Mouse (Mus musculus): ENCODE data around the gene Uaca. TPM values are rescaled to one million over a fixed set of nuclear protein-coding genes. Genes with fewer than 3 reads are reported as not detected.
"Not testable (repeated sequence)": the region's sequence is repeated elsewhere in the genome, so short reads cannot be mapped to it uniquely, and the experiment has no call there.

Uaca gene
- total RNA-seq, 2 experiments from 2014 or later, result 8.6 to 8.9 TPM

GRCm38 (mm10) chr9:60796076-60796475 lies 1.7 kb downstream of the Uaca start:
- DNase-seq (ENCODE audit: extremely low spot score in 1 of 2, low spot score in 2 of 2), result peak in 1 of 2 experiments; percentile 23
- intact Hi-C loops (cut with DNase I), result no loop called here
- H3K4me3 ChIP-seq, result no peak overlapping the region

GRCm38 (mm10) chr9:60797126-60797525 lies 2.8 kb downstream of the Uaca start:
- DNase-seq (ENCODE audit: extremely low spot score in 1 of 2, low spot score in 2 of 2), result no peak
- no peak for TF ChIP-seq CTCF (IDR thresholded peaks at IDR 0.05)
- no peak overlapping the region for H3K27ac ChIP-seq
- H3K4me3 ChIP-seq, result no peak overlapping the region
- intact Hi-C loops (cut with DNase I), result no loop called here

More at GRCm38 (mm10) chr9:60796076-60796475, 1.7 kb downstream of the Uaca start:
- no peak for TF ChIP-seq CTCF (IDR thresholded peaks at IDR 0.05)
- H3K27ac ChIP-seq, result no peak overlapping the region

GRCm38 (mm10) chr9:60799061-60799460 lies 4.7 kb downstream of the Uaca start:
- no peak for TF ChIP-seq CTCF (IDR thresholded peaks at IDR 0.05)
- no peak overlapping the region for H3K4me3 ChIP-seq
- intact Hi-C loops (cut with DNase I), result no loop called here
- H3K27ac ChIP-seq, result no peak overlapping the region
- no peak for DNase-seq (ENCODE audit: extremely low spot score in 1 of 2, low spot score in 2 of 2)

- DNase-seq (ENCODE audit: extremely low spot score in 1 of 2, low spot score in 2 of 2), result no peak
- Histone ChIP-seq H3K4me3 (no peak overlapping the region), H3K27ac (no peak overlapping the region)
- no peak for TF ChIP-seq CTCF (IDR thresholded peaks at IDR 0.05)
- intact Hi-C loops (cut with DNase I), result no loop called here
These were observed 6.5 kb downstream of the Uaca start for GRCm38 (mm10) chr9:60800663-60801382.

GRCm38 (mm10) chr9:60801746-60802145 lies 7.4 kb downstream of the Uaca start:
- H3K4me3 ChIP-seq, result no peak overlapping the region
- no peak for TF ChIP-seq CTCF (IDR thresholded peaks at IDR 0.05)
- DNase-seq (ENCODE audit: extremely low spot score in 1 of 2, low spot score in 2 of 2), result no peak
- H3K27ac ChIP-seq, result no peak overlapping the region
- intact Hi-C loops (cut with DNase I), result no loop called here

GRCm38 (mm10) chr9:60802341-60802740 lies 8.0 kb downstream of the Uaca start:
- intact Hi-C loops (cut with DNase I), result no loop called here
- Histone ChIP-seq H3K4me3 (no peak overlapping the region), H3K27ac (no peak overlapping the region)
- TF ChIP-seq CTCF (IDR thresholded peaks at IDR 0.05), result no peak
- no peak for DNase-seq (ENCODE audit: extremely low spot score in 1 of 2, low spot score in 2 of 2)

GRCm38 (mm10) chr9:60806021-60806420 lies 11.7 kb downstream of the Uaca start:
- Histone ChIP-seq H3K4me3 (no peak overlapping the region), H3K27ac (no peak overlapping the region)
- no peak for TF ChIP-seq CTCF (IDR thresholded peaks at IDR 0.05)
- no peak for DNase-seq (ENCODE audit: extremely low spot score in 1 of 2, low spot score in 2 of 2)
- intact Hi-C loops (cut with DNase I), result no loop called here

- intact Hi-C loops (cut with DNase I), result no loop called here
- TF ChIP-seq CTCF (IDR thresholded peaks at IDR 0.05), result no peak
- H3K27ac ChIP-seq, result no peak overlapping the region
- no peak for DNase-seq (ENCODE audit: extremely low spot score in 1 of 2, low spot score in 2 of 2)
- no peak overlapping the region for H3K4me3 ChIP-seq
These were observed 13.7 kb downstream of the Uaca start for GRCm38 (mm10) chr9:60807996-60808395.

GRCm38 (mm10) chr9:60813139-60813880 lies 19.0 kb downstream of the Uaca start:
- Histone ChIP-seq H3K4me3 (no peak overlapping the region), H3K27ac (no peak overlapping the region)
- intact Hi-C loops (cut with DNase I), result no loop called here
- no peak for DNase-seq (ENCODE audit: extremely low spot score in 1 of 2, low spot score in 2 of 2)
- TF ChIP-seq CTCF (IDR thresholded peaks at IDR 0.05), result no peak

GRCm38 (mm10) chr9:60815502-60815901 lies 21.2 kb downstream of the Uaca start:
- intact Hi-C loops (cut with DNase I), result no loop called here
- DNase-seq (ENCODE audit: extremely low spot score in 1 of 2, low spot score in 2 of 2), result no peak
- no peak for TF ChIP-seq CTCF (IDR thresholded peaks at IDR 0.05)
- Histone ChIP-seq H3K4me3 (no peak overlapping the region), H3K27ac (no peak overlapping the region)

GRCm38 (mm10) chr9:60817585-60817984 lies 23.2 kb downstream of the Uaca start:
- no peak for TF ChIP-seq CTCF (IDR thresholded peaks at IDR 0.05)
- DNase-seq (ENCODE audit: extremely low spot score in 1 of 2, low spot score in 2 of 2), result no peak
- intact Hi-C loops (cut with DNase I), result no loop called here
- no peak overlapping the region for H3K4me3 ChIP-seq
- no peak overlapping the region for H3K27ac ChIP-seq

- intact Hi-C loops (cut with DNase I); DNase-seq (ENCODE audit: extremely low spot score in 1 of 2, low spot score in 2 of 2); H3K4me3 ChIP-seq; H3K27ac ChIP-seq: not testable (repeated sequence)
These were observed 24.2 kb downstream of the Uaca start for GRCm38 (mm10) chr9:60818582-60818981.
